Mouse (Mus musculus): Measurements from ENCODE around the gene Syt12.
"Not testable (repeated sequence)": the region's sequence is repeated elsewhere in the genome, so short reads cannot be mapped to it uniquely, and the experiment has no call there.

Gene Syt12

GRCm38 (mm10) chr19:4492526-4493296, 15.5 kb upstream of the Syt12 start:
- ATAC-seq (ENCODE audit: insufficient number of reproducible peaks, low FRiP score, low TSS enrichment), result peak; percentile 86

- ATAC-seq (ENCODE audit: insufficient number of reproducible peaks, low FRiP score, low TSS enrichment), result no peak
Measured at GRCm38 (mm10) chr19:4491080-4491695, 13.9 kb upstream of the Syt12 start.

- ATAC-seq (ENCODE audit: insufficient number of reproducible peaks, low FRiP score, low TSS enrichment), result no peak
Measured at GRCm38 (mm10) chr19:4487877-4488276, 10.6 kb upstream of the Syt12 start.

- no peak for ATAC-seq (ENCODE audit: insufficient number of reproducible peaks, low FRiP score, low TSS enrichment)
Measured at GRCm38 (mm10) chr19:4485006-4485405, 7.8 kb upstream of the Syt12 start.

- ATAC-seq (ENCODE audit: insufficient number of reproducible peaks, low FRiP score, low TSS enrichment), result no peak
Measured at GRCm38 (mm10) chr19:4482111-4482859, 5.0 kb upstream of the Syt12 start.

GRCm38 (mm10) chr19:4481326-4481725, 4.1 kb upstream of the Syt12 start:
- no peak for ATAC-seq (ENCODE audit: insufficient number of reproducible peaks, low FRiP score, low TSS enrichment)

- no peak for ATAC-seq (ENCODE audit: insufficient number of reproducible peaks, low FRiP score, low TSS enrichment)
Measured at GRCm38 (mm10) chr19:4480041-4480440, 2.8 kb upstream of the Syt12 start.

- peak; percentile 37; the same call in 1 of the 2 replicates for ATAC-seq (ENCODE audit: insufficient number of reproducible peaks, low FRiP score, low TSS enrichment)
Measured at GRCm38 (mm10) chr19:4478190-4478516, 906 bp upstream of the Syt12 start.

- peak; percentile 53; the same call in 1 of the 2 replicates for ATAC-seq (ENCODE audit: insufficient number of reproducible peaks, low FRiP score, low TSS enrichment)
Measured at GRCm38 (mm10) chr19:4476601-4477257, 518 bp downstream of the Syt12 start.

GRCm38 (mm10) chr19:4475224-4475925, 1.9 kb downstream of the Syt12 start:
- no peak for ATAC-seq (ENCODE audit: insufficient number of reproducible peaks, low FRiP score, low TSS enrichment)

GRCm38 (mm10) chr19:4474739-4475138, 2.5 kb downstream of the Syt12 start:
- ATAC-seq (ENCODE audit: insufficient number of reproducible peaks, low FRiP score, low TSS enrichment), result no peak

- no peak for ATAC-seq (ENCODE audit: insufficient number of reproducible peaks, low FRiP score, low TSS enrichment)
Measured at GRCm38 (mm10) chr19:4473549-4473948, 3.7 kb downstream of the Syt12 start.

- ATAC-seq (ENCODE audit: insufficient number of reproducible peaks, low FRiP score, low TSS enrichment), result no peak
Measured at GRCm38 (mm10) chr19:4468363-4468762, 8.9 kb downstream of the Syt12 start.

- no peak for ATAC-seq (ENCODE audit: insufficient number of reproducible peaks, low FRiP score, low TSS enrichment)
Measured at GRCm38 (mm10) chr19:4464666-4465065, 12.6 kb downstream of the Syt12 start.

- no peak for ATAC-seq (ENCODE audit: insufficient number of reproducible peaks, low FRiP score, low TSS enrichment)
Measured at GRCm38 (mm10) chr19:4461981-4462380, 15.3 kb downstream of the Syt12 start.

GRCm38 (mm10) chr19:4456227-4456626, 21.0 kb downstream of the Syt12 start:
- peak; percentile 20; the same call in 1 of the 2 replicates for ATAC-seq (ENCODE audit: insufficient number of reproducible peaks, low FRiP score, low TSS enrichment)

GRCm38 (mm10) chr19:4455071-4455800, 22.0 kb downstream of the Syt12 start:
- ATAC-seq (ENCODE audit: insufficient number of reproducible peaks, low FRiP score, low TSS enrichment), result no peak

GRCm38 (mm10) chr19:4454040-4454439, 23.2 kb downstream of the Syt12 start:
- ATAC-seq (ENCODE audit: insufficient number of reproducible peaks, low FRiP score, low TSS enrichment), result not testable (repeated sequence)

- ATAC-seq (ENCODE audit: insufficient number of reproducible peaks, low FRiP score, low TSS enrichment), result no peak
Measured at GRCm38 (mm10) chr19:4452525-4452924, 24.7 kb downstream of the Syt12 start.

Measured in cerebellum, adult (tissue).